Mouse (Mus musculus): Measurements from ENCODE around the gene Lsm14a.

DNA sequence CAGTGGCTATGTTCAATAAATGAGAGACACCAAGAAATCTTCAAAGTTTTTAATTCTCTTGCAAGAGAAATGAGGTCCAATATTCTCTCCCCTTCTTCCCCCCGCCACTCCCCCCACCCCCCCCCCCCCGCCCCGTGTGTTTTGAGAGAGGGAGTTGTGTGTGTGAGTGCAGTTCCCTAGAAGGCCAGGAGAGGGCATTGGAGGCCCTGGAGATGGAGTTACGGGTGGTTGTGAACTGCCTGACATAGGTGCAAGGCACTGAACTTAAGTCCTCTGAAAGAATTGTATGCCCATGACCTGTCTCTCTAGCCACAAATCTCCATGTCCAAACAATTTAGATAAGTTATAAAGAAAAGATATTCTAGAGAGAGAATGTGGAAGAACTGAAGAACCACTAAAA, 7.0 kb upstream of the Lsm14a start:
- TF ChIP-seq CTCF (IDR thresholded peaks at IDR 0.05; ENCODE audit: borderline replicate concordance, control insufficient read depth, extremely low read depth, insufficient read depth, low read length, poor library complexity), result no peak
- TF ChIP-seq POLR2A (IDR thresholded peaks at IDR 0.05; ENCODE audit: control insufficient read depth, extremely low read depth, insufficient read depth, low read length, poor library complexity), result no peak
